In the genomic region with DNA sequence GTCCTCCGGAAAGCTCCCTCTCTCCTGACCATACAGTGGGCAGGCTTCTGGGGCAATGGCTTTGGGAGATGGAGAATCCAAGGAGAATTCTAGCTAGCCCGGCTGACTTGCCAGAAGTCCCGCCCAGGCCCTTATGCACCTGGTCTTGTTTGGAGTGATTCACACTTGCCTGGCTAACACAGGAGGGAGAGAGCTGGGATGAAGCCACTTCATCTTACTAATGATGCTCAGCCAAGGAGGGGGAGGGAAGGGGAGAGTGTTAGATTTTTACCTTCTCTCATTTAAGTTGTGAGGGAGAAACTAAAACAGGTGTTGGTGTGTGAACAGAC, we compare ENCODE assay signal across 23 mouse cellular contexts. TPM values are rescaled to one million over a fixed set of nuclear protein-coding genes. Genes with fewer than 3 reads are reported as not detected.
DNase-seq lines count a peak whose midpoint lies in the region; ATAC-seq and TF ChIP-seq lines count a peak whose summit lies in the region.
"Had no signal": no experiment of that assay in that cellular context is flagged by ENCODE, and none has a peak within 500 bp of the region (broad histone marks: within the 10 kb centered on the region; RNA-seq: fewer than 3 reads in every experiment).

No protein-coding gene starts in this region.

- H3K27ac ChIP-seq in kidney, embryonic 15.5 days, result no peak overlapping the region
- H3K27ac ChIP-seq in ES-E14 (ENCODE audit: insufficient read depth, low read depth, low read length, poor library complexity, severe bottlenecking), result no peak overlapping the region
- no peak overlapping the region for H3K27ac ChIP-seq in limb, embryonic 13.5 days
- H3K27ac ChIP-seq: hindbrain, embryonic 15.5 days; liver, embryonic 12.5 days; macrophage; midbrain, embryonic 10.5 days had no signal

- DNase-seq in cerebellum, adult 9-10 months, result peak; percentile 54
- DNase-seq in kidney, adult 11 months, result no peak
- no peak for DNase-seq in ES-E14 (ENCODE audit: low read depth, low spot score)
- no peak for DNase-seq in layer of hippocampus, postnatal 25 days (ENCODE audit: extremely low spot score in 1 of 2, low spot score in 1 of 2)
- DNase-seq in urinary bladder, postnatal 25 days (ENCODE audit: low spot score), result no peak
- DNase-seq: adrenal gland, adult 2 months; cerebellum, postnatal 14 days; gastrocnemius, postnatal 36 days; heart, postnatal 36 days; kidney, postnatal 25 days; left cerebral cortex, postnatal 4 days; lung, adult 2 months; right cerebral cortex, postnatal 4 days; thymus, postnatal 25 days had no signal

- H3K4me1 ChIP-seq in kidney, embryonic 15.5 days, result peaks cover 23% of the 10 kb centered on the region
- peaks cover 0 to 19% of the 10 kb centered on the region in 2 experiments; a peak in 1 of 4 replicates for H3K4me1 ChIP-seq in ES-E14 (ENCODE audit: control insufficient read depth in 2 of 2, insufficient read depth in 2 of 2, low read length in 2 of 2, poor library complexity in 1 of 2)
- H3K4me1 ChIP-seq in limb, embryonic 13.5 days, result peaks cover 16% of the 10 kb centered on the region

- ATAC-seq in cerebellum, adult (ENCODE audit: insufficient number of reproducible peaks, low FRiP score, low TSS enrichment), result no peak
- ATAC-seq in kidney, embryonic 15.5 days (replicated peaks; ENCODE audit: low FRiP score), result no peak
- ATAC-seq in limb, embryonic 13.5 days (ENCODE audit: low FRiP score, low read depth), result no peak
- ATAC-seq: CD4-positive, CD25-positive, alpha-beta regulatory T cell, adult 4 months; intestine, embryonic 16.5 days; liver, embryonic 12.5 days had no signal

- no peaks in the 10 kb centered on the region for H3K9me3 ChIP-seq in kidney, embryonic 15.5 days (replicated peaks)
- no peaks in the 10 kb centered on the region for H3K9me3 ChIP-seq in ES-E14 (ENCODE audit: control insufficient read depth, insufficient read depth, low read depth, low read length)
- no peaks in the 10 kb centered on the region for H3K9me3 ChIP-seq in limb, embryonic 13.5 days
- H3K9me3 ChIP-seq: hindbrain, embryonic 15.5 days; liver, embryonic 12.5 days; midbrain, embryonic 10.5 days had no signal

- no peak overlapping the region for H3K9ac ChIP-seq in kidney, embryonic 15.5 days
- peak overlapping the region; percentile 29; the same call in 1 of the 2 replicates for H3K9ac ChIP-seq in ES-E14 (ENCODE audit: insufficient read depth, low read depth, low read length, poor library complexity, severe bottlenecking)
- 0 out of 2 replicates have a peak overlapping the region, but pooled peaks have one; percentile 48 for H3K9ac ChIP-seq in limb, embryonic 13.5 days
- H3K9ac ChIP-seq: hindbrain, embryonic 15.5 days; liver, embryonic 12.5 days had no signal

- no peaks in the 10 kb centered on the region for H3K27me3 ChIP-seq in kidney, embryonic 15.5 days
- H3K27me3 ChIP-seq in limb, embryonic 13.5 days, result no peaks in the 10 kb centered on the region
- H3K27me3 ChIP-seq: hindbrain, embryonic 15.5 days; liver, embryonic 12.5 days had no signal

- 71% methylated on average over 3 of the region's 3 CpGs for WGBS in kidney, embryonic 15.5 days
- WGBS in limb, embryonic 13.5 days, result 85% methylated on average over 3 of the region's 3 CpGs

- no peak overlapping the region for H3K4me2 ChIP-seq in kidney, embryonic 15.5 days
- H3K4me2 ChIP-seq in limb, embryonic 13.5 days (replicated peaks), result peak overlapping the region; percentile 87; the same call in 1 of the 2 replicates

- 0 out of 2 replicates have a peak overlapping the region, but pooled peaks have one; percentile 75 for H3K4me3 ChIP-seq in kidney, embryonic 15.5 days (replicated peaks)
- H3K4me3 ChIP-seq in ES-E14 (ENCODE audit: insufficient read depth in 1 of 2, low read depth in 1 of 2, low read length in 2 of 2, poor library complexity in 1 of 2, severe bottlenecking in 1 of 2), result no peak overlapping the region; a peak in 1 of 4 replicates
- no peak overlapping the region for H3K4me3 ChIP-seq in limb, embryonic 13.5 days
- H3K4me3 ChIP-seq: hindbrain, embryonic 15.5 days had no signal

- in situ Hi-C loops in ES-E14 (cut with MboI; ENCODE audit: low sequenced_read_pairs in 2 of 2, unreplicated experiment in 2 of 2), result no loop called here

- peaks cover 44% of the 10 kb centered on the region for H3K36me3 ChIP-seq in kidney, embryonic 15.5 days
- peaks cover 33% of the 10 kb centered on the region for H3K36me3 ChIP-seq in ES-E14 (ENCODE audit: control insufficient read depth, insufficient read depth, low read length, poor library complexity, severe bottlenecking)
- H3K36me3 ChIP-seq in limb, embryonic 13.5 days, result peaks cover 46% of the 10 kb centered on the region

TF ChIP-seq in ES-E14, 5 proteins besides CTCF, POLR2A, EP300 and RAD21:
- no peak for TF ChIP-seq ZNF384 (IDR thresholded peaks at IDR 0.05; ENCODE audit: low read depth, low read length)
- no peak for TF ChIP-seq ZC3H11A (IDR thresholded peaks at IDR 0.05; ENCODE audit: borderline replicate concordance, low read depth, low read length)
- no peak for TF ChIP-seq CHD2 (IDR thresholded peaks at IDR 0.05; ENCODE audit: low read depth, low read length)

RNA-seq across cellular contexts. Expression of a gene that starts 2.0 kb away (rescaled TPM):
- 16.2 and 17.7 TPM in 2 replicates for polyA plus RNA-seq in kidney, embryonic 15.5 days (2015; fragmentation: Nextera tagmentation; extraction: Ambion mirVana)
- total RNA-seq in ES-E14 (2012; rRNA removed), result 18.8 and 19.5 TPM in 2 replicates
- 16.4 and 17.3 TPM in 2 replicates for polyA plus RNA-seq in limb, embryonic 13.5 days (2015; fragmentation: Nextera tagmentation; extraction: Ambion mirVana)
- 10 to 100 TPM; 13.2 to 14.8 TPM for total RNA-seq in layer of hippocampus, postnatal 25 days (2021)

RNA-seq across cellular contexts. Expression of a gene that starts 3.6 kb away (rescaled TPM):
- polyA plus RNA-seq in kidney, embryonic 15.5 days (2015; fragmentation: Nextera tagmentation; extraction: Ambion mirVana), result 4,214 and 4,446 TPM in 2 replicates
- 5,552 and 6,346 TPM in 2 replicates for total RNA-seq in ES-E14 (2012; rRNA removed)
- polyA plus RNA-seq in limb, embryonic 13.5 days (2015; fragmentation: Nextera tagmentation; extraction: Ambion mirVana), result 3,677 and 3,933 TPM in 2 replicates
- total RNA-seq in layer of hippocampus, postnatal 25 days (2021), result 1,000 to 10,000 TPM; 1,459 to 1,623 TPM

RNA-seq across cellular contexts. Expression of a gene that starts 19.9 kb away (rescaled TPM):
- 19.4 and 22.8 TPM in 2 replicates for polyA plus RNA-seq in kidney, embryonic 15.5 days (2015; fragmentation: Nextera tagmentation; extraction: Ambion mirVana)
- total RNA-seq in ES-E14 (2012; rRNA removed), result 62.7 and 135 TPM in 2 replicates
- polyA plus RNA-seq in limb, embryonic 13.5 days (2015; fragmentation: Nextera tagmentation; extraction: Ambion mirVana), result 24.0 and 28.0 TPM in 2 replicates
- 1 to 10 TPM; 4.6 to 5.0 TPM for total RNA-seq in layer of hippocampus, postnatal 25 days (2021)

RNA-seq across cellular contexts. Expression of a gene that starts 20.3 kb away (rescaled TPM):
- polyA plus RNA-seq in kidney, embryonic 15.5 days (2015; fragmentation: Nextera tagmentation; extraction: Ambion mirVana), result 205 and 207 TPM in 2 replicates
- total RNA-seq in ES-E14 (2012; rRNA removed), result 127 and 170 TPM in 2 replicates
- 198 and 200 TPM in 2 replicates for polyA plus RNA-seq in limb, embryonic 13.5 days (2015; fragmentation: Nextera tagmentation; extraction: Ambion mirVana)
- total RNA-seq in layer of hippocampus, postnatal 25 days (2021), result 10 to 100 TPM; 62.9 to 65.3 TPM

RNA-seq across cellular contexts. Expression of a gene that starts 43.9 kb away (rescaled TPM):
- 9.7 and 10.7 TPM in 2 replicates for polyA plus RNA-seq in kidney, embryonic 15.5 days (2015; fragmentation: Nextera tagmentation; extraction: Ambion mirVana)
- 24.9 and 30.3 TPM in 2 replicates for total RNA-seq in ES-E14 (2012; rRNA removed)
- polyA plus RNA-seq in limb, embryonic 13.5 days (2015; fragmentation: Nextera tagmentation; extraction: Ambion mirVana), result 14.5 and 17.5 TPM in 2 replicates
- total RNA-seq in layer of hippocampus, postnatal 25 days (2021), result 1 to 10 TPM; 9.7 to 10.0 TPM

Comparison
In these comparisons a context has a peak if more than half of its experiments do, and no peak if none do; other contexts are left out.
1. RNA of a gene that starts 19.9 kb away (total RNA-seq): 62.7 to 135 TPM in ES-E14; 4.6 to 5.0 TPM in layer of hippocampus, postnatal 25 days; every median in the first group is over 10 times any median in the second.